Mouse (Mus musculus) megakaryocyte, embryonic 14.5 days (primary cell): ENCODE results near the gene Ush2a.

Experiments
- FLI1 ChIP-seq: IDR thresholded peaks from 2 replicates; pipeline ENCODE4 v1.6.1; 2012; ENCODE audit warnings: low read length, inconsistent platforms, mixed read lengths
- GATA1 ChIP-seq: IDR thresholded peaks from 3 replicates; pipeline ENCODE4 v1.6.1; 2012; ENCODE audit warnings: mixed read lengths, low read length, inconsistent platforms, borderline replicate concordance

DNA sequence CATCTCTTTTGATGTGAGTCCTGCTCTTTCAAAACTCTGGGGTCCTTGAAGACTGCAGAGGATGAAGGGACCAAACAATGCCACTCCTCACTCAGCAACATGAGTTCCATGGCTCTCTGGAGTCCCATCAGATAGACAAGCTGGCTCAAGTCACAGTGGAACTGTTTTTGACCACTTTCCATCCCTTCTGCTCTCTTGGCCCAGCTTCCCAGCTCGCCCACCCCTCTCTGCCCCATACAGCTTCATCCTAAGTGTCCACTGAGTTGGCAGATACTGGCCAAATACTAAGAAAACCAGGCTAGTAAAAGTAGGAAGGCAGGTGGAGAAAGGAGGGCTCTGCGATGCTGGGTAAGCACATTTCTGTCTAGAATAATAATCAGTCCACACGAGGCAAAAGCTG, 265.6 kb downstream of the Ush2a start:
- TF ChIP-seq GATA1 (no peak), FLI1 (no peak)
